Mouse (Mus musculus): ENCODE results near the gene Olfr606. TPM values are rescaled to one million over a fixed set of nuclear protein-coding genes. Genes with fewer than 3 reads are reported as not detected.

Olfr606 gene
- total RNA-seq (2023), result not detected

DNA sequence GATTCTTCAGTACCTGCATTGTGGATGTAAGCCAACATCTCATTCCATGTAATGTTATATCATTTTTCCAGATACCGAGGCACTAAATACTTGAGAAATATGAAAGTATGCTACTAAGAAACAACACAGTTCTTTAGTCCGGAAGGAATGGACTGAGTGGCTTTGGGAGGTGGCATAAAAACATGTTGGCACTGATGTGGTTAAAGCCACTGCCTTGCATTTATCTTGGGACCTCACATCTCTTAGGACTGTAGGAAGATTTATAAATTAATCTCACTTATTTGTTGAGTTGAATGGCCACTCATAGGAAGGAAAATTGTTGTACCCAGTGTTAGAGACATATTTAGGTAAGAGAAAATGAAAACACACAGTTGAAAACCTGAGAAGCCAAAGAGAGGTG, at the start of gene Olfr606:
Olfr606 (plus strand) TSS at position 301 of the 400 bp plus-strand sequence.

DNA sequence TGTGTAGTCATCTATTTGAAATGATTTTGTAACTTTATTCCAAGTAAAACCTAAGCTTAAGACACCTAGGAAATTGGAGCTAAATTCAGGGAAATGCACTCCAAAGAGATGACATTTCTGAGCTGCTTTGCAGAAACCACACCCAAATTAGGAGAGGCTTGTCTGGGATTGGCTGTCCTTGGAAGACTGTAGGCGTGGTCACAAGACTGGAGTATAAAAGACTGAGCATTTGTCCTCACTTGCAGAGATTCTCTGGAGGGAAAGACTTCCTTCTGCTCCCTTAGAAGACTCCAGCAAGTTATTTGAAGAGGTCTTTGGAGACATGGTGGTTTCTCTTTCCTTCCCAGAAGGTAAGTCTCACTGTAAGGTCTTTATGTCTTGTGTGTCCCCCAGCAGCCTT, 34.1 kb upstream of the Olfr606 start, which contains the start of gene Usp17lc:
Usp17lc (plus strand) TSS at position 301 of the 400 bp plus-strand sequence.

DNA sequence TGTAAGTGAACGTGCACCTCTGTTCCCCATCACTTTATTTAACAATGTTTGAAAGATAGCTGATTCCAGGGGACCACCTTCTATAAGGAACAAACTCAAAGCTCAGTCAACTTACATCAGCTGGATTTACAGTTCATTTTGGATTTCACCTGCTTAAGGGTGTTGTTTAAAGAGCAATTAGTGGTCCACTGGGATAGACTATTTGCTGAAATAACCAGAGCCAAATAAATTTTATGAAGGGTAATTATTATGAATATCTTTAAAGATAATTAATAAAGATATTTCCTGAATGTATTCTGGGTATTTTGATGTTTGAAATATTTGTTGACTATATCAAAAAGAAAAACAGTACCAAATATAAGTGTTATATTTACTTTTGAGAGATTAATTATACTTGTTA, 3.5 kb upstream of the Olfr606 start, which contains the start of gene Olfr605:
Olfr605 (minus strand) TSS at position 101 of the 400 bp plus-strand sequence.

DNA sequence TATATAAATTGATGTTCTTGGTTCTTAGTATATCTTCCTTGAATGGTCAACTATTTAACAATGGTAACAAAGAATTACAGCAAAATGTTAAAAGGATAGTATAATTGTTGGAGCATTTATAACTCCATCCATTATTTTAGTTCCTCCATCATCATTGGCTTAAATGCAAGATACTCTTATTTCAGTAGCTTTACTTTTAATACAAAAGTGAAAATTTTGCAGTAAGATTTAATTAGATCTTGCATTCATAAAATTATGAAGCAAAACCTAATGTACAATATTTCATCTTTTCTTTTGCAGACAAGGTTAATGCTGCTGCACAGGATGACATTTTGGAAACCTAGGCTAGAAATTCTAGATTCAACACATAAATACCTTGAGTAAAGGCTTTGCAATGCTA, 20.7 kb downstream of the Olfr606 start, which contains the start of gene Olfr608:
Olfr608 (plus strand) TSS at position 301 of the 400 bp plus-strand sequence.

DNA sequence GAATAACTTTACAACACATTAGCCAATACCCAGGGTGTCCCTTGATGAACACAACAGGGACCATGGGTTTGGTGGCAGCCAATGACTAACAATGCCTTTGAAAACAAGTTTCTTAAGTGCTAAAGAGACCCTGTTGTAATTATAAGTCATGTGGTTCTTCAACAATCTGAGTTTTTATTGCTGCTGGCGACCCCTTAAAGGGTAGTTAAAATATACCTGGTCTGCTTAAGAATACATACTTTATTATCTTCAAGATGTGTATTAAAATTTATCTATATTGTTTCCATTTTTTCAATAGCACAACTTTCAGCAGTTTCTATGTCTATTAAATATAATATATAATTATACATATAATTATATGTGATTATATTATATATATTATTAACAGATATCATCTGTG, 49.1 kb downstream of the Olfr606 start, which contains the start of gene Olfr609:
Olfr609 (minus strand) TSS at position 101 of the 400 bp plus-strand sequence.

Other genes with a start within 250 kb of the Olfr606 start
- not detected for gene Olfr593, start 237.2 kb upstream of the Olfr606 start, total RNA-seq (2023)
- gene Olfr594, start 232.1 kb upstream of the Olfr606 start, total RNA-seq (2023), result not detected
- gene Usp17ld, start 196.5 kb upstream of the Olfr606 start, total RNA-seq (2023), result not detected
- not detected for gene Olfr596, start 143.4 kb upstream of the Olfr606 start, total RNA-seq (2023)
- not detected for gene Olfr597, start 132.7 kb upstream of the Olfr606 start, total RNA-seq (2023)
- not detected for gene Olfr598, start 125.5 kb upstream of the Olfr606 start, total RNA-seq (2023)
- not detected for gene Olfr599, start 113.1 kb upstream of the Olfr606 start, total RNA-seq (2023)
- not detected for gene Olfr600, start 99.4 kb upstream of the Olfr606 start, total RNA-seq (2023)
- gene Olfr601, start 86.4 kb upstream of the Olfr606 start, total RNA-seq (2023), result not detected
- gene Olfr603, start 62.9 kb upstream of the Olfr606 start, total RNA-seq (2023), result not detected
- not detected for gene Usp17lc, start 34.0 kb upstream of the Olfr606 start, total RNA-seq (2023)
- not detected for gene Olfr605, start 3.6 kb upstream of the Olfr606 start, total RNA-seq (2023)
- under 1 TPM in 1 of 2 experiments, not detected in 1; 0.07 TPM for gene Olfr607, start 15.1 kb downstream of the Olfr606 start, total RNA-seq (2023)
- not detected for gene Olfr608, start 20.8 kb downstream of the Olfr606 start, total RNA-seq (2023)
- gene Olfr609, start 49.0 kb downstream of the Olfr606 start, total RNA-seq (2023), result not detected
- not detected for gene Olfr610, start 63.1 kb downstream of the Olfr606 start, total RNA-seq (2023)
- not detected for gene Olfr611, start 71.8 kb downstream of the Olfr606 start, total RNA-seq (2023)
- gene Olfr612, start 93.7 kb downstream of the Olfr606 start, total RNA-seq (2023), result not detected
- not detected for gene Olfr613, start 99.0 kb downstream of the Olfr606 start, total RNA-seq (2023)
- gene Olfr615, start 107.0 kb downstream of the Olfr606 start, total RNA-seq (2023), result not detected
- not detected for gene Olfr616, start 120.1 kb downstream of the Olfr606 start, total RNA-seq (2023)
- not detected for gene Olfr617, start 124.0 kb downstream of the Olfr606 start, total RNA-seq (2023)
- gene Olfr618, start 141.1 kb downstream of the Olfr606 start, total RNA-seq (2023), result not detected
- not detected for gene Olfr619, start 151.5 kb downstream of the Olfr606 start, total RNA-seq (2023)
- not detected for gene Olfr620, start 163.5 kb downstream of the Olfr606 start, total RNA-seq (2023)
- not detected for gene Olfr622, start 193.7 kb downstream of the Olfr606 start, total RNA-seq (2023)
- gene Olfr623, start 214.7 kb downstream of the Olfr606 start, total RNA-seq (2023), result not detected
- gene Olfr624, start 222.1 kb downstream of the Olfr606 start, total RNA-seq (2023), result not detected
- not detected for gene Olfr625-ps1, start 233.7 kb downstream of the Olfr606 start, total RNA-seq (2023)

All from neutrophil, adult 83 days (primary cell).